Mouse (Mus musculus): Measurements from ENCODE around the gene Saa3. TPM values are rescaled to one million over a fixed set of nuclear protein-coding genes. Genes with fewer than 3 reads are reported as not detected.
"Not testable (repeated sequence)": the region's sequence is repeated elsewhere in the genome, so short reads cannot be mapped to it uniquely, and the experiment has no call there.

Saa3 gene
- polyA plus RNA-seq, 1 experiment = 3.8 TPM

DNA sequence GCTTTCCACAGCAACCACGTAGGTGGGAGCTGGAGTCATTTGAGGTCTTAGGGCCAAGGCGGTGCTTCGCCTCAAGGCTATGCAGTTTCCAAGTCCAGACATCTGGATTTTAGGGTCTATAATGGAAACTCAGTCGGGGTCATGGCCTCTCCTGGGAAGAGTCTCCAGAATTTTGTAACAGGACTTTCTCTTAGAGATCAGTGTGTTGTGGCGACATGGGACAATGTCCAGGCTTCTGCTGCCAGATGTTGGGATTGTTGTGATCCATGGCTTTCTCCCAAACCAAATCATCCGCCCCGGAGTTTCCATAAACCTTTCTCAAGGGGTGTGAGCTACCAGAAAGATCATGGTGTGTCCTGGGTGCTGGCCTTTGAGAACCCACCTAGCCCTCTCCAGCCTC lies 30.9 kb upstream of the Saa3 start:
- Histone ChIP-seq H3K27me3 (ENCODE audit: control insufficient read depth, insufficient read depth, low read length, poor library complexity, severe bottlenecking) (no peaks in the 10 kb centered on the region), H3K9me3 (replicated peaks; ENCODE audit: control insufficient read depth, insufficient read depth, low read length, poor library complexity, severe bottlenecking) (no peaks in the 10 kb centered on the region), H3K36me3 (ENCODE audit: control insufficient read depth, insufficient read depth, low read length, poor library complexity, severe bottlenecking) (no peaks in the 10 kb centered on the region), H3K4me1 (ENCODE audit: control insufficient read depth, insufficient read depth, low read length) (peaks cover 4% of the 10 kb centered on the region), H3K4me3 (ENCODE audit: low read depth, low read length) (no peak overlapping the region), H3K27ac (ENCODE audit: insufficient read depth, low read length) (no peak overlapping the region), H3K9ac (ENCODE audit: low read depth, poor library complexity, severe bottlenecking) (no peak overlapping the region)
- TF ChIP-seq POLR2A (IDR thresholded peaks at IDR 0.05; ENCODE audit: insufficient read depth, low read length) = no peak
- no peak for TF ChIP-seq CTCF (IDR thresholded peaks at IDR 0.05; ENCODE audit: low read depth, low read length)
- TF ChIP-seq EP300 (IDR thresholded peaks at IDR 0.05; ENCODE audit: insufficient read depth, low read depth, low read length) = no peak

DNA sequence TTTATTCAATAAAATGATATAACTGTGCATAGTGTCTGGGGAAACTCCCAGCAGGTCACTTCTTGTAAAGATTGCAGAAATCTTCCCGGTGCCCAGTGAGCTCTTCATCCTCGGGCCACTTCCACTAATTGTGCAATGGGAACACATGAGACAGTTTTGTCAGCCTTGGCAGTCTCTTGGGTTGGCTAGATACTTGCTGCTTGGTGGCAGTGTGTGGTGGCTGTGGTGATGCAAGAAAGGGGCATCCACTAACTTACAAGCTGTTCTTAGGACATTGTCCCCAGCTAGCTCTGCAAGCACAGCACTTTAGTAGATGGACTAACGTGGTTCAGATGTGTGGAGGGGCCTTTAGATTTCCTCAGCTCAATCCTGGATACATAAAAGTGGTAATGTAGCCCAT lies 30.3 kb upstream of the Saa3 start:
- Histone ChIP-seq H3K27ac (ENCODE audit: insufficient read depth, low read length) (no peak overlapping the region), H3K9ac (ENCODE audit: low read depth, poor library complexity, severe bottlenecking) (no peak overlapping the region), H3K27me3 (ENCODE audit: control insufficient read depth, insufficient read depth, low read length, poor library complexity, severe bottlenecking) (no peaks in the 10 kb centered on the region), H3K4me3 (ENCODE audit: low read depth, low read length) (no peak overlapping the region), H3K9me3 (replicated peaks; ENCODE audit: control insufficient read depth, insufficient read depth, low read length, poor library complexity, severe bottlenecking) (no peaks in the 10 kb centered on the region), H3K4me1 (ENCODE audit: control insufficient read depth, insufficient read depth, low read length) (peaks cover 4% of the 10 kb centered on the region), H3K36me3 (ENCODE audit: control insufficient read depth, insufficient read depth, low read length, poor library complexity, severe bottlenecking) (no peaks in the 10 kb centered on the region)
- TF ChIP-seq POLR2A (IDR thresholded peaks at IDR 0.05; ENCODE audit: insufficient read depth, low read length) = no peak
- TF ChIP-seq EP300 (IDR thresholded peaks at IDR 0.05; ENCODE audit: insufficient read depth, low read depth, low read length) = no peak
- no peak for TF ChIP-seq CTCF (IDR thresholded peaks at IDR 0.05; ENCODE audit: low read depth, low read length)

GRCm38 (mm10) chr7:46742880-46743279 lies 27.4 kb upstream of the Saa3 start, which contains the start of gene Saa1:
Gene Saa1, minus strand, starts transcription at chr7:46742980.
- H3K27ac ChIP-seq (ENCODE audit: insufficient read depth, low read length); H3K4me3 ChIP-seq (ENCODE audit: low read depth, low read length); H3K27me3 ChIP-seq (ENCODE audit: control insufficient read depth, insufficient read depth, low read length, poor library complexity, severe bottlenecking); H3K9ac ChIP-seq (ENCODE audit: low read depth, poor library complexity, severe bottlenecking); H3K36me3 ChIP-seq (ENCODE audit: control insufficient read depth, insufficient read depth, low read length, poor library complexity, severe bottlenecking); H3K4me1 ChIP-seq (ENCODE audit: control insufficient read depth, insufficient read depth, low read length); H3K9me3 ChIP-seq (replicated peaks; ENCODE audit: control insufficient read depth, insufficient read depth, low read length, poor library complexity, severe bottlenecking): not testable (repeated sequence)

DNA sequence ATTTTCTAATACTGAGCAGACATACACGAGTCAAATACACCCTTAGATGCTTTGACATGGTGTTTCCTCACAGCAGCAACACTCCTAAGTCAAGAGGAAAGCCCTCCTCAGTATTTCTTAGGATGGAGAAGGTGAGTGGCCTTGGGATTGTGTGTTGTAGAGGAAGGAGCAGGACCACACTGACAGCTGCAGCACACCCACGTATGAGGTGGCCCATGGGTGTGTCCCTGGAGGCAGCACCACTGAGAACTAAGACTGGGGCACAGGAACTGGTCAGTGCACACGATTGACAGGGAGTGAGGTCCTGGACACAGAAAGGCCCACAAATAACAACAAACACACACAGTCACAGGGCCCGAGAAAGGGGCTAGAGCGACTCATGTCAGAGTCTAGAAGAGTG lies 24.5 kb upstream of the Saa3 start:
- H3K4me3 ChIP-seq (ENCODE audit: low read depth, low read length); H3K27ac ChIP-seq (ENCODE audit: insufficient read depth, low read length); H3K9ac ChIP-seq (ENCODE audit: low read depth, poor library complexity, severe bottlenecking); H3K4me1 ChIP-seq (ENCODE audit: control insufficient read depth, insufficient read depth, low read length); H3K9me3 ChIP-seq (replicated peaks; ENCODE audit: control insufficient read depth, insufficient read depth, low read length, poor library complexity, severe bottlenecking); H3K36me3 ChIP-seq (ENCODE audit: control insufficient read depth, insufficient read depth, low read length, poor library complexity, severe bottlenecking); H3K27me3 ChIP-seq (ENCODE audit: control insufficient read depth, insufficient read depth, low read length, poor library complexity, severe bottlenecking): not testable (repeated sequence)

DNA sequence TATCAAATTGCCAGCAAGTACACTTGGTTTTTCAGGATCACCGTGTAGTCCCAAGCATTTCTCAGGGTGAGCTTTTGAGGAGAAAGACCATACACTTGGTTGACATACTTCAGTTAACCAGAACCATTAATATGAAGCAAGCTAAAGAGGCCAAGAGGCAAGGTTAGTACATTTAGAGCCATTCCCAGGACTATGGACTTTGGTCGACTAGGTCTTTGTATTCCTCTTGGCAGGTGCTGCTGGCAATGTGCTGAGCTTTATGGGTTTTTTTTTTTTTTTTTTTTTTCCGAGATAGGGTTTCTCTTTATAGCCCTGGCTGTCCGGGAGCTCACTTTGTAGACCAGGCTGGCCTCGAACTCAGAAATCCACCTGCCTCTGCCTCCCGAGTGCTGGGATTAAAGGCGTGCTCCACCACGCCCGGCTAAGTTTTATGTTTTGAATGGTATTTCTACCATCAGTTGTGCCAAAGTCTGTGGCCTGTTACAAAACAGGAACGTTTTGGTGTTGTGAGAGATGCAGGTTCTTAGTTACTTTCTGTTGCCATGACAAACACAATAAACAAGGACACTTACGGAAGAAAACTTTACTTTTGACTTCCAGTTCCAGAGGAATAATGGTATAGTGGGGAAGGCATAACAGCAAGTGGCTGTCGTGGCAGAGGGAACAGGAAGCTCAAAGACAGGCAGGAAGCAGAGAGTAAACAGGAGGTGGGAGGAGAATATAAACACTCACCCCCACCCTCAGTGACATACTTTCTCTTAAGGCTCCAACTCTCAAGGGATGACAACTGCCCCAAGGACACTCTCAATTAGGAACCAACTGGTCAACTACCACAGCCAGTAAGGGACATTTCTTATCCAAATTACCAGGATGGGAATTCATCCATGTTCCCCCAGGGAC lies 23.3 kb upstream of the Saa3 start:
- Histone ChIP-seq H3K9ac (ENCODE audit: low read depth, poor library complexity, severe bottlenecking) (no peak overlapping the region), H3K36me3 (ENCODE audit: control insufficient read depth, insufficient read depth, low read length, poor library complexity, severe bottlenecking) (no peaks in the 10 kb centered on the region), H3K9me3 (replicated peaks; ENCODE audit: control insufficient read depth, insufficient read depth, low read length, poor library complexity, severe bottlenecking) (no peaks in the 10 kb centered on the region), H3K4me3 (ENCODE audit: low read depth, low read length) (no peak overlapping the region), H3K27ac (ENCODE audit: insufficient read depth, low read length) (no peak overlapping the region), H3K4me1 (ENCODE audit: control insufficient read depth, insufficient read depth, low read length) (peaks cover 3% of the 10 kb centered on the region), H3K27me3 (ENCODE audit: control insufficient read depth, insufficient read depth, low read length, poor library complexity, severe bottlenecking) (no peaks in the 10 kb centered on the region)
- TF ChIP-seq POLR2A (IDR thresholded peaks at IDR 0.05; ENCODE audit: insufficient read depth, low read length) = no peak
- TF ChIP-seq EP300 (IDR thresholded peaks at IDR 0.05; ENCODE audit: insufficient read depth, low read depth, low read length) = no peak
- no peak for TF ChIP-seq CTCF (IDR thresholded peaks at IDR 0.05; ENCODE audit: low read depth, low read length)

- Histone ChIP-seq H3K9ac (ENCODE audit: low read depth, poor library complexity, severe bottlenecking) (no peak overlapping the region), H3K4me3 (ENCODE audit: low read depth, low read length) (no peak overlapping the region), H3K36me3 (ENCODE audit: control insufficient read depth, insufficient read depth, low read length, poor library complexity, severe bottlenecking) (no peaks in the 10 kb centered on the region), H3K4me1 (ENCODE audit: control insufficient read depth, insufficient read depth, low read length) (peaks cover 3% of the 10 kb centered on the region), H3K27ac (ENCODE audit: insufficient read depth, low read length) (no peak overlapping the region), H3K27me3 (ENCODE audit: control insufficient read depth, insufficient read depth, low read length, poor library complexity, severe bottlenecking) (no peaks in the 10 kb centered on the region), H3K9me3 (replicated peaks; ENCODE audit: control insufficient read depth, insufficient read depth, low read length, poor library complexity, severe bottlenecking) (no peaks in the 10 kb centered on the region)
- no peak for TF ChIP-seq POLR2A (IDR thresholded peaks at IDR 0.05; ENCODE audit: insufficient read depth, low read length)
- no peak for TF ChIP-seq CTCF (IDR thresholded peaks at IDR 0.05; ENCODE audit: low read depth, low read length)
- no peak for TF ChIP-seq EP300 (IDR thresholded peaks at IDR 0.05; ENCODE audit: insufficient read depth, low read depth, low read length)
Observed at GRCm38 (mm10) chr7:46734983-46735382, 19.5 kb upstream of the Saa3 start.

All from ES-Bruce4 (cell line).